Mouse (Mus musculus) thymus, adult 2 months (tissue): ENCODE data around the gene Prrt2. TPM values are rescaled to one million over a fixed set of nuclear protein-coding genes. Genes with fewer than 3 reads are reported as not detected.

Source experiments
- DNase-seq: peaks from one replicate; pipeline ENCODE4 v3.0.0; 2021
- H3K27ac ChIP-seq: fragments of 200-500 bp; 2 replicates; pipeline ENCODE4 v1.5.1; 2012; ENCODE audit warnings: low read length, control low read depth; ENCODE audit not compliant: control insufficient read depth, insufficient read depth
- H3K27me3 ChIP-seq: fragments of 200-500 bp; 2 replicates; pipeline ENCODE4 v1.6.1; 2012; ENCODE audit warnings: mild to moderate bottlenecking, low read length, moderate library complexity, mixed read lengths; ENCODE audit not compliant: control insufficient read depth, insufficient read depth
- H3K36me3 ChIP-seq: fragments of 200-500 bp; 2 replicates; pipeline ENCODE4 v1.6.1; 2012; ENCODE audit warnings: mild to moderate bottlenecking, low read length, moderate library complexity; ENCODE audit not compliant: control insufficient read depth, insufficient read depth
- H3K4me1 ChIP-seq: fragments of 200-500 bp; replicated peaks from 2 replicates; pipeline ENCODE4 v1.6.1; 2012; ENCODE audit warnings: low read length; ENCODE audit not compliant: control insufficient read depth, insufficient read depth
- H3K4me3 ChIP-seq: fragments of 200-500 bp; 2 replicates; pipeline ENCODE4 v1.5.1; 2012; ENCODE audit warnings: mild to moderate bottlenecking, low read length, control low read depth, moderate library complexity; ENCODE audit not compliant: control insufficient read depth, insufficient read depth
- CTCF ChIP-seq: fragments of 200-500 bp; IDR thresholded peaks from 2 replicates; pipeline ENCODE4 v1.5.1; 2012; ENCODE audit warnings: mild to moderate bottlenecking, control low read depth, low read length, moderate library complexity, borderline replicate concordance; ENCODE audit not compliant: control insufficient read depth, poor library complexity, insufficient read depth; ENCODE audit errors: extremely low read depth
- POLR2A ChIP-seq: fragments of 200-500 bp; IDR thresholded peaks from 2 replicates; pipeline ENCODE4 v1.6.1; 2012; ENCODE audit warnings: mild to moderate bottlenecking, low read length, control low read depth, moderate library complexity; ENCODE audit not compliant: control insufficient read depth, poor library complexity, insufficient read depth; ENCODE audit errors: extremely low read depth
- WGBS: fragments of 180-500 bp; shearing (Covaris S2); methylation state at CpG from one replicate; pipeline ENCODE4 v1.1.7; 2018; 5-methylcytosine and 5-hydroxymethylcytosine counted together
- polyA plus RNA-seq: library from polyadenylated mRNA; depleted of rRNA; stranded (reverse); fragments of >200 nt; gene quantifications from 2 replicates; pipeline ENCODE4 v1.2.3, GENCODE M21; 2012; rRNA removed

Gene Prrt2
- polyA plus RNA-seq, 1 experiment = 53.1 TPM

- peaks cover 22% of the 10 kb centered on the region for H3K4me1 ChIP-seq
- peak overlapping the region; percentile 99 for H3K4me3 ChIP-seq
- WGBS = 29% methylated on average over 14 of the region's 14 CpGs
- no peak for TF ChIP-seq POLR2A
- peak overlapping the region; percentile 83; the same call in 1 of the 2 replicates for H3K27ac ChIP-seq
- peaks cover 23% of the 10 kb centered on the region for H3K36me3 ChIP-seq
- no peak for DNase-seq
- H3K27me3 ChIP-seq = no peaks in the 10 kb centered on the region
Measured at GRCm38 (mm10) chr7:126976878-126977459, 44.0 kb downstream of the Prrt2 start.

- WGBS = under 1% methylated on average over 55 of the region's 55 CpGs
- Histone ChIP-seq H3K4me1 (peaks cover 22% of the 10 kb centered on the region), H3K27me3 (no peaks in the 10 kb centered on the region), H3K27ac (peak within 1 kb of the TSS; percentile 83), H3K4me3 (peak within 1 kb of the TSS; percentile 99), H3K36me3 (peaks cover 23% of the 10 kb centered on the region)
- TF ChIP-seq POLR2A = no peak
- TF ChIP-seq CTCF = peak; percentile 98
- DNase-seq = peak; percentile 94
Measured at GRCm38 (mm10) chr7:126975950-126976866, 44.8 kb downstream of the Prrt2 start, which contains the start of gene Cdiptos. Cdiptos (minus strand) TSS chr7:126976098.

- no peaks in the 10 kb centered on the region for H3K27me3 ChIP-seq
- peaks cover 22% of the 10 kb centered on the region for H3K4me1 ChIP-seq
- H3K36me3 ChIP-seq = peaks cover 23% of the 10 kb centered on the region
- peak within 1 kb of the TSS; percentile 83 for H3K27ac ChIP-seq
- WGBS = 6% methylated on average over 1 of the region's 1 CpGs
- TF ChIP-seq CTCF = no peak
- no peak for TF ChIP-seq POLR2A
- peak within 1 kb of the TSS; percentile 99 for H3K4me3 ChIP-seq
- no peak for DNase-seq
Measured at GRCm38 (mm10) chr7:126975893-126975949, 45.3 kb downstream of the Prrt2 start, which contains the start of gene Cdipt. Cdipt (plus strand) TSS chr7:126975914.

- TF ChIP-seq POLR2A = 0 out of 2 replicates have a peak, but pooled peaks have one; percentile 9
- TF ChIP-seq CTCF = no peak
- WGBS = 5% methylated on average over 8 of the region's 8 CpGs
- Histone ChIP-seq H3K36me3 (peaks cover 23% of the 10 kb centered on the region), H3K4me1 (peaks cover 22% of the 10 kb centered on the region), H3K27me3 (no peaks in the 10 kb centered on the region), H3K4me3 (no peak overlapping the region), H3K27ac (no peak overlapping the region)
- no peak for DNase-seq
Measured at GRCm38 (mm10) chr7:126975493-126975892, 45.5 kb downstream of the Prrt2 start.

Other genes with a start within 250 kb of the Prrt2 start
- 622 and 685 TPM in 2 replicates for gene Ypel3, start 244.3 kb downstream of the Prrt2 start, polyA plus RNA-seq
- gene Tbx6, start 239.7 kb downstream of the Prrt2 start, polyA plus RNA-seq = 25.0 and 37.9 TPM in 2 replicates
- gene Ppp4c, start 228.7 kb downstream of the Prrt2 start, polyA plus RNA-seq = 460 and 482 TPM in 2 replicates
- 2.9 and 3.3 TPM in 2 replicates for gene Fam57b, start 223.5 kb downstream of the Prrt2 start, polyA plus RNA-seq
- not detected in 2 replicates for gene 4930451I11Rik, start 189.6 kb downstream of the Prrt2 start, polyA plus RNA-seq
- gene Doc2a, start 173.8 kb downstream of the Prrt2 start, polyA plus RNA-seq = 0.12 and 0.13 TPM in 2 replicates
- gene Hirip3, start 159.2 kb downstream of the Prrt2 start, polyA plus RNA-seq = 18.7 and 24.6 TPM in 2 replicates
- 120 and 122 TPM in 2 replicates for gene Ino80e, start 158.8 kb downstream of the Prrt2 start, polyA plus RNA-seq
- gene Taok2, start 136.5 kb downstream of the Prrt2 start, polyA plus RNA-seq = 182 and 198 TPM in 2 replicates
- 87.7 and 94.7 TPM in 2 replicates for gene Tmem219, start 98.3 kb downstream of the Prrt2 start, polyA plus RNA-seq
- 38.8 and 42.4 TPM in 2 replicates for gene Kctd13, start 92.3 kb downstream of the Prrt2 start, polyA plus RNA-seq
- 0.33 and 0.35 TPM in 2 replicates for gene Asphd1, start 71.6 kb downstream of the Prrt2 start, polyA plus RNA-seq
- 2.9 and 3.7 TPM in 2 replicates for gene Sez6l2, start 70.6 kb downstream of the Prrt2 start, polyA plus RNA-seq
- 280 and 294 TPM in 2 replicates for gene Cdipt, start 45.3 kb downstream of the Prrt2 start, polyA plus RNA-seq
- 0.34 and 1.0 TPM in 2 replicates for gene Cdiptos, start 45.1 kb downstream of the Prrt2 start, polyA plus RNA-seq
- gene Mvp, start 6.6 kb downstream of the Prrt2 start, polyA plus RNA-seq = 42.5 and 64.9 TPM in 2 replicates
- gene Pagr1b, start 4.7 kb downstream of the Prrt2 start, polyA plus RNA-seq = 5.4 and 6.2 TPM in 2 replicates
- gene Pagr1a, start 3.9 kb downstream of the Prrt2 start, polyA plus RNA-seq = 11.9 and 12.7 TPM in 2 replicates
- gene Gm42742, start 114 bp downstream of the Prrt2 start, polyA plus RNA-seq = 103 and 113 TPM in 2 replicates
- gene Maz, start 5.8 kb upstream of the Prrt2 start, polyA plus RNA-seq = 954 and 1,846 TPM in 2 replicates
- gene Kif22, start 21.3 kb upstream of the Prrt2 start, polyA plus RNA-seq = 50.5 and 66.8 TPM in 2 replicates
- 0.73 and 1.2 TPM in 2 replicates for gene Zg16, start 66.1 kb upstream of the Prrt2 start, polyA plus RNA-seq
- gene AI467606, start 70.1 kb upstream of the Prrt2 start, polyA plus RNA-seq = 518 and 532 TPM in 2 replicates
- gene Qprt, start 101.0 kb upstream of the Prrt2 start, polyA plus RNA-seq = 8.0 and 10.1 TPM in 2 replicates
- 135 and 157 TPM in 2 replicates for gene Spn, start 116.6 kb upstream of the Prrt2 start, polyA plus RNA-seq
- 63.4 and 67.2 TPM in 2 replicates for gene Cd2bp2, start 174.8 kb upstream of the Prrt2 start, polyA plus RNA-seq
- gene Tbc1d10b, start 187.3 kb upstream of the Prrt2 start, polyA plus RNA-seq = 70.3 and 81.3 TPM in 2 replicates
- 10.7 and 12.3 TPM in 2 replicates for gene Mylpf, start 187.7 kb upstream of the Prrt2 start, polyA plus RNA-seq
- gene Zfp553, start 211.8 kb upstream of the Prrt2 start, polyA plus RNA-seq = 30.4 and 31.6 TPM in 2 replicates
- 1,045 and 1,102 TPM in 2 replicates for gene Sept1, start 211.9 kb upstream of the Prrt2 start, polyA plus RNA-seq
- 91.3 and 102 TPM in 2 replicates for gene Zfp771, start 223.1 kb upstream of the Prrt2 start, polyA plus RNA-seq
- gene Dctpp1, start 239.5 kb upstream of the Prrt2 start, polyA plus RNA-seq = 122 and 125 TPM in 2 replicates